Mouse (Mus musculus): ENCODE measurements around the gene Ammecr1. TPM values are rescaled to one million over a fixed set of nuclear protein-coding genes. Genes with fewer than 3 reads are reported as not detected.
A peak's percentile ranks its signal among the peaks of the same experiment; 100 is the strongest.

Gene Ammecr1
- polyA plus RNA-seq, 1 experiment from 2014 or later, result 25.4 TPM

DNA sequence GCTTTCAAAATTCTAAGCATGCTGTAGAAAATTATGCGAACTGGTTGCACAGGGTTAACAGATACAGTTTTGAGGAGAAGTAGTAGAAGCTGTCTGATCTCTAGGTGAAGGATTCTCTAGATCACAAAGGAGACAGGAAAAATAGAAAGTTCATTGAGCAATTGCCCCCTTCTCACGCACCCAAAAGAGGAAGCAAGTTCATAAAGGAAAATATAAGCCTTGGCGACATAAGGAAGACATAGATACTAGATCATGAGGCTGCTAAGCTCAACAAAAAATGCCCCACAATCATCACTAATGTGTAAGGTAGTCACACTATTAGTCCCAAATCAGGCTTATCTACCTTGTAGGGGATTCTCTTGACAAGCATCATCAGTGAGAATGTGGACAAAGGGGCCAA is 17.6 kb upstream of the Ammecr1 start:
- Histone ChIP-seq H3K4me1 (ENCODE audit: control insufficient read depth in 2 of 2, insufficient read depth in 2 of 2, low read length in 2 of 2) (no peaks in the 10 kb centered on the region), H3K9me3 (ENCODE audit: control insufficient read depth, low read length) (no peaks in the 10 kb centered on the region), H3K9ac (ENCODE audit: low read length) (no peak overlapping the region), H3K27ac (replicated peaks in 1 of 2; ENCODE audit: control insufficient read depth in 1 of 2, insufficient read depth in 1 of 2, low read depth in 2 of 2, low read length in 2 of 2) (no peak overlapping the region), H3K36me3 (ENCODE audit: control insufficient read depth, insufficient read depth, low read length) (no peaks in the 10 kb centered on the region), H3K4me3 (ENCODE audit: control insufficient read depth in 1 of 2, insufficient read depth in 1 of 2, low read depth in 1 of 2, low read length in 2 of 2) (no peak overlapping the region), H3K27me3 (ENCODE audit: control insufficient read depth, insufficient read depth, low read length) (no peaks in the 10 kb centered on the region), H3K4me2 (ENCODE audit: low read length) (no peak overlapping the region)
- no peak for ATAC-seq (ENCODE audit: insufficient number of reproducible peaks, insufficient read depth, low FRiP score, low read depth)
- WGBS, result 87% methylated on average over 3 of the region's 3 CpGs

DNA sequence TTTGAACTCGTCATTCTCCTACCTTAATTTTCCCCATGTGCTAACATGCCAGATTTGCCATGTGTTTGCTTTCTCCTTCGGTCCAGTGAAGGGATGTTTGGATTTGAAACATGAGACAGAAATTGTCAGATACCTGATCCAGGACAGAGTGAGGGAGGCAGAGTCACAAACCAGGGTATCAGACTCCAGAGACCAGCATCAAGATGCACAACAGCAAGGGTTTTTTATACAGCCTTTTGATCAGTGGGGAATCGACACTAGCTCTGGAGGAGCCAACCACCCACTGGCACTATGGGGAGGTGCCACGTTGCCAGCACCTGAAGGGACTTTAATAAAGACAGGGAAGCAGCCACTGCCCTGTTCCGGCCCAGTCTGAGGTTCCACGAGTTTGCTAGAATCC is 17.1 kb upstream of the Ammecr1 start:
- Histone ChIP-seq H3K27ac (replicated peaks in 1 of 2; ENCODE audit: control insufficient read depth in 1 of 2, insufficient read depth in 1 of 2, low read depth in 2 of 2, low read length in 2 of 2) (no peak overlapping the region), H3K4me2 (ENCODE audit: low read length) (no peak overlapping the region), H3K36me3 (ENCODE audit: control insufficient read depth, insufficient read depth, low read length) (no peaks in the 10 kb centered on the region), H3K4me3 (ENCODE audit: control insufficient read depth in 1 of 2, insufficient read depth in 1 of 2, low read depth in 1 of 2, low read length in 2 of 2) (no peak overlapping the region), H3K4me1 (ENCODE audit: control insufficient read depth in 2 of 2, insufficient read depth in 2 of 2, low read length in 2 of 2) (no peaks in the 10 kb centered on the region), H3K27me3 (ENCODE audit: control insufficient read depth, insufficient read depth, low read length) (no peaks in the 10 kb centered on the region), H3K9ac (ENCODE audit: low read length) (no peak overlapping the region), H3K9me3 (ENCODE audit: control insufficient read depth, low read length) (no peaks in the 10 kb centered on the region)
- no peak for ATAC-seq (ENCODE audit: insufficient number of reproducible peaks, insufficient read depth, low FRiP score, low read depth)
- WGBS, result 63% methylated on average over 6 of the region's 6 CpGs

DNA sequence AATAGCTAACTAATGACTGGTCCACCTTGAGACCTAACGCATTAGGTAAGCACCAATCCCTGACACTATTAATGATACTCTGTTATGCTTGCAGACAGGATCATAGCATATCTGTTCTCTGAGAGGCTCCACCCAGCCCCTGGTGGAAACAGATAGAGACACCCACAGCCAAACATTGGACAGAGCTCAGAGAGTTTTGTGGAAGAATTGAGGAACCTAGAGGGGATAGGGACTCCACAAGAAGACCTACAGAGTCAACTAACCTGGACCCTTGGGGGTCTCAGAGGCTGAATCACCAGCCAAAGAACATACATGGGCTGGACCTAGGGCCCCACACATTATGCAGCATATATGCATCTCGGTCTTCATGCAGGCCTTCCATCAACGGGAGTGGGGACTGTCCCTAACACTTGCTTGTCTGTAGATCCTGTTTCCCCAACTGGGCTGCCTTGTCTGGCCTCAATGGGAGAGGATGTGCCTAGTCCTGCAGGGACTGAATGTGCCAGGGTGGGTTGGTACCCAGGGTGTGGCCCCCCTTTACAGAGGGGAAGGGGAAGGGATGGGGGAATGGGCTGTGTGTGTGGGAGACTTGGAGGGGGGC is 15.1 kb upstream of the Ammecr1 start:
- Histone ChIP-seq H3K27ac (replicated peaks in 1 of 2; ENCODE audit: control insufficient read depth in 1 of 2, insufficient read depth in 1 of 2, low read depth in 2 of 2, low read length in 2 of 2) (no peak overlapping the region), H3K9me3 (ENCODE audit: control insufficient read depth, low read length) (no peaks in the 10 kb centered on the region), H3K27me3 (ENCODE audit: control insufficient read depth, insufficient read depth, low read length) (no peaks in the 10 kb centered on the region), H3K9ac (ENCODE audit: low read length) (no peak overlapping the region), H3K4me3 (ENCODE audit: control insufficient read depth in 1 of 2, insufficient read depth in 1 of 2, low read depth in 1 of 2, low read length in 2 of 2) (no peak overlapping the region), H3K4me2 (ENCODE audit: low read length) (no peak overlapping the region), H3K4me1 (ENCODE audit: control insufficient read depth in 2 of 2, insufficient read depth in 2 of 2, low read length in 2 of 2) (no peaks in the 10 kb centered on the region), H3K36me3 (ENCODE audit: control insufficient read depth, insufficient read depth, low read length) (no peaks in the 10 kb centered on the region)
- ATAC-seq (ENCODE audit: insufficient number of reproducible peaks, insufficient read depth, low FRiP score, low read depth), result no peak
- 92% methylated on average over 3 of the region's 3 CpGs for WGBS

DNA sequence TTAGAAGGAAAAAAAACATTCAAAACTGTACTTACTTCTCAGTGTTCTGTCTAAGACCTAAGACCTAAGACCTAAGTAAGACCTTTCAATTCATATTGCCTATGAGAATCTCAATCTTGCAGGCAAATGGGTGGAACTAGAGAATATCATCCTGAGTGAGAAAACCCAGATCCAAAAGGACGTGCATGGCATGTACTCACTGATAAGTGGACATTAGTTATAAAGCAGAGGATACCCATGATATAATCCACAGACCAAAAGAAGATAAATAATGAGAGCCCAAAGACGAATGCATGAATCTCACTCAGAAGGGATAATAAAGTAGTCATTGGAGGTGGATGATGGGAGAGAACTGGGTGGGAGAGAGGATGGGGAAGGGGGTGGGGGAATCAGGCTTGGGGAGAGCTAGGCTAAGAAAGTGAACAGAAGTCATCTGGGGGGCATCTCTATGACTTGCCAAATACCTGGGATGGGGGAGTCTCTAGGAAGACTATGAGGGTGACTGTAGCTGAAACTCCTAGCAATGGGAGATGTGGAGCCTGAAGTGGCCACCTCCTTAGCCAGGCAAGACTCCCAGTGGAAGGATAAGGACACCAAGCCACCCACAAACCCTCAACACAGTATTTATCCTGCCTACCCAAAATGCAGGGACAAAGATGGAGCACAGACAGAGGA is 14.5 kb upstream of the Ammecr1 start:
- Histone ChIP-seq H3K9ac (ENCODE audit: low read length) (no peak overlapping the region), H3K36me3 (ENCODE audit: control insufficient read depth, insufficient read depth, low read length) (no peaks in the 10 kb centered on the region), H3K27ac (replicated peaks in 1 of 2; ENCODE audit: control insufficient read depth in 1 of 2, insufficient read depth in 1 of 2, low read depth in 2 of 2, low read length in 2 of 2) (no peak overlapping the region), H3K9me3 (ENCODE audit: control insufficient read depth, low read length) (no peaks in the 10 kb centered on the region), H3K27me3 (ENCODE audit: control insufficient read depth, insufficient read depth, low read length) (no peaks in the 10 kb centered on the region), H3K4me1 (ENCODE audit: control insufficient read depth in 2 of 2, insufficient read depth in 2 of 2, low read length in 2 of 2) (no peaks in the 10 kb centered on the region), H3K4me3 (ENCODE audit: control insufficient read depth in 1 of 2, insufficient read depth in 1 of 2, low read depth in 1 of 2, low read length in 2 of 2) (no peak overlapping the region), H3K4me2 (ENCODE audit: low read length) (no peak overlapping the region)
- WGBS, result 58% methylated on average over 2 of the region's 2 CpGs
- ATAC-seq (ENCODE audit: insufficient number of reproducible peaks, insufficient read depth, low FRiP score, low read depth), result no peak

DNA sequence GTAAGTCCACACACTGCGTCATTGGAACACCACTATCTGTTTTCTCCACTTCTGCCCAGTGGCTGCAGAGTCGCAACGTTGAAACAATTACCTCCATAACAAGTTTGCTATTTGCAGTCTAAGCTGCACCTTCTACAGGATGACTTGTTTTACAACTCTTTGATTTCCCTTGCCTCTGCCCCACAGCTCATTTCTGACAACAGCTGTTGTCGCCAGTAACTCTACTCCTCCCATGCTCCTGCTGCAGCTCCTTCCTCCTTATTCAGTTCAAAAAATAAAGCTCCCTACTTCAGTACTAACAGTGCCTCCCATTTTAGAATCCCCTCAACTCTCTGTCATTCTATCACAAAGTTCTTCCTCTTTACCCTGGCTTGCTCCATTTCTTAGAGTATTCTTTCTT is 12.7 kb upstream of the Ammecr1 start:
- H3K36me3 ChIP-seq (ENCODE audit: control insufficient read depth, insufficient read depth, low read length), result no peaks in the 10 kb centered on the region
- H3K27me3 ChIP-seq (ENCODE audit: control insufficient read depth, insufficient read depth, low read length), result no peaks in the 10 kb centered on the region
- H3K9ac ChIP-seq (ENCODE audit: low read length), result no peak overlapping the region
- WGBS, result 58% methylated on average over 4 of the region's 4 CpGs
- H3K4me2 ChIP-seq (ENCODE audit: low read length), result no peak overlapping the region
- no peaks in the 10 kb centered on the region for H3K4me1 ChIP-seq (ENCODE audit: control insufficient read depth in 2 of 2, insufficient read depth in 2 of 2, low read length in 2 of 2)
- H3K9me3 ChIP-seq (ENCODE audit: control insufficient read depth, low read length), result no peaks in the 10 kb centered on the region
- ATAC-seq (ENCODE audit: insufficient number of reproducible peaks, insufficient read depth, low FRiP score, low read depth), result no peak
- no peak overlapping the region for H3K27ac ChIP-seq (replicated peaks in 1 of 2; ENCODE audit: control insufficient read depth in 1 of 2, insufficient read depth in 1 of 2, low read depth in 2 of 2, low read length in 2 of 2)
- H3K4me3 ChIP-seq (ENCODE audit: control insufficient read depth in 1 of 2, insufficient read depth in 1 of 2, low read depth in 1 of 2, low read length in 2 of 2), result no peak overlapping the region

DNA sequence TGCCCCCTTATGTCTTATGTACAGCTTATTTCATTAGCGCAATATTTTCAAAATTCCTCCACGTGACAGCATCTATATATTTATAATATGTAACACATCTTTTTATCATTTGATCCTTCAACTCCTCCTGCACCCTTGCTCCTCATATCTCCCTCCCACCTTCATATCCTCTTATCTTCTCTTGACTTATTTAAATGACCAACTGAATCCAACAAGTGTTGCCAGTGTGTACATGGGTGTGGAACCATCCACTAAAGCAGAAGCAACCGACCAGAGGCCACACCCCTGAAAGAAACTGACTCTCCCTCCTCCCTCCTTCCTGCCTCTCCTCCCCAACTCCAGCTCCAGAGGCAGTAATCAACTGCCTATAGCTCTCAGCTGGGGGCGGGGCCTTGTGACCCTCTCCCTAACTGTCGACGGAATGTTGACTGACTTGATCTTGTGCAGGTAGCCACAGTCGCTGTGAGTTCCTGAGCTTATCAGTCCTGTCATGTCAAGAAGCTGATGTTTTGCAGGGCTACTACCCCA is 6.0 kb upstream of the Ammecr1 start:
- H3K36me3 ChIP-seq (ENCODE audit: control insufficient read depth, insufficient read depth, low read length), result no peaks in the 10 kb centered on the region
- 41% methylated on average over 7 of the region's 7 CpGs for WGBS
- peaks cover 0 to 2% of the 10 kb centered on the region in 2 experiments; a peak in 2 of 4 replicates for H3K4me1 ChIP-seq (ENCODE audit: control insufficient read depth in 2 of 2, insufficient read depth in 2 of 2, low read length in 2 of 2)
- peak; percentile 75 for ATAC-seq (ENCODE audit: insufficient number of reproducible peaks, insufficient read depth, low FRiP score, low read depth)
- H3K9ac ChIP-seq (ENCODE audit: low read length), result no peak overlapping the region
- H3K9me3 ChIP-seq (ENCODE audit: control insufficient read depth, low read length), result no peaks in the 10 kb centered on the region
- H3K4me2 ChIP-seq (ENCODE audit: low read length), result no peak overlapping the region
- H3K27ac ChIP-seq (replicated peaks in 1 of 2; ENCODE audit: control insufficient read depth in 1 of 2, insufficient read depth in 1 of 2, low read depth in 2 of 2, low read length in 2 of 2), result peak overlapping the region in 1 of 2 experiments; percentile 7; a peak in 1 of 4 replicates
- H3K27me3 ChIP-seq (ENCODE audit: control insufficient read depth, insufficient read depth, low read length), result no peaks in the 10 kb centered on the region
- H3K4me3 ChIP-seq (ENCODE audit: control insufficient read depth in 1 of 2, insufficient read depth in 1 of 2, low read depth in 1 of 2, low read length in 2 of 2), result no peak overlapping the region

DNA sequence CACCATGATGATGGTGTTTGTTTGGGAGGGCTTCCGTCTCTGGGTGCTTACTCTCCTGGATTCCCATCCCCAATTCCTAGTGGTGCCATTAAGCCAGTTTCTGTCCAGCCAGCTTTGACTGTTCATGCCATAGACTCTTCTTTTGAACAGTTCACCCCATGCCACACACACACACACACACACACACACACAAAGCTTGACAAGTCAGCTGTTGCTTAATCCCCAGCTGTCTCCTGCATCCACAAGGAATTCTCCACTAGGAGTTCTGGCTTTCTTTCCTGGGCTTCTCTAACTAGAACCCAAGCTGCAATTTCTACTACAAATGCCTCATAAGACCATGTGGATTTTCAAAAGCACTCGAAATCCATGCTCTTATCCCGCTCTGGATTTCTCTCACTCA is 5.2 kb upstream of the Ammecr1 start:
- Histone ChIP-seq H3K4me2 (ENCODE audit: low read length) (no peak overlapping the region), H3K27me3 (ENCODE audit: control insufficient read depth, insufficient read depth, low read length) (no peaks in the 10 kb centered on the region), H3K4me3 (ENCODE audit: control insufficient read depth in 1 of 2, insufficient read depth in 1 of 2, low read depth in 1 of 2, low read length in 2 of 2) (no peak overlapping the region), H3K9me3 (ENCODE audit: control insufficient read depth, low read length) (no peaks in the 10 kb centered on the region), H3K4me1 (ENCODE audit: control insufficient read depth in 2 of 2, insufficient read depth in 2 of 2, low read length in 2 of 2) (peaks cover 0 to 2% of the 10 kb centered on the region in 2 experiments; a peak in 2 of 4 replicates), H3K27ac (replicated peaks in 1 of 2; ENCODE audit: control insufficient read depth in 1 of 2, insufficient read depth in 1 of 2, low read depth in 2 of 2, low read length in 2 of 2) (no peak overlapping the region), H3K9ac (ENCODE audit: low read length) (no peak overlapping the region), H3K36me3 (ENCODE audit: control insufficient read depth, insufficient read depth, low read length) (no peaks in the 10 kb centered on the region)
- ATAC-seq (ENCODE audit: insufficient number of reproducible peaks, insufficient read depth, low FRiP score, low read depth), result no peak
- 79% methylated on average over 3 of the region's 3 CpGs for WGBS
